Mouse (Mus musculus): ENCODE results near the gene Olfr130.

Gene Olfr130

GRCm38 (mm10) chr17:38063621-38064020, at the start of gene Olfr130:
Gene Olfr130 (plus strand): TSS chr17:38063921.
- DNase-seq = no peak

GRCm38 (mm10) chr17:38016341-38016740, 47.4 kb upstream of the Olfr130 start:
- no peak for DNase-seq

GRCm38 (mm10) chr17:38026297-38026696, 37.4 kb upstream of the Olfr130 start:
- DNase-seq = no peak

- DNase-seq = no peak
Observed at GRCm38 (mm10) chr17:38059979-38060378, 3.7 kb upstream of the Olfr130 start, which contains the start of gene Olfr129. Gene Olfr129 (minus strand): TSS chr17:38060079.

GRCm38 (mm10) chr17:38082364-38082763, 18.6 kb downstream of the Olfr130 start:
- no peak for DNase-seq

- no peak for DNase-seq
Observed at GRCm38 (mm10) chr17:38088593-38088992, 24.9 kb downstream of the Olfr130 start, which contains the start of gene Olfr131. Gene Olfr131 (minus strand): TSS chr17:38088693.
